Mouse (Mus musculus): ENCODE measurements around the gene Afg1l. TPM values are rescaled to one million over a fixed set of nuclear protein-coding genes. Genes with fewer than 3 reads are reported as not detected.

Gene Afg1l
- 2.7 and 2.9 TPM in 2 replicates for polyA plus RNA-seq (2015; fragmentation: Nextera tagmentation; extraction: Ambion mirVana)

- peak; percentile 97 for ATAC-seq (ENCODE audit: low read depth)
- peak within 1 kb of the TSS; percentile 95 for H3K4me3 ChIP-seq (ENCODE audit: low read depth, low read length)
- under 1% methylated on average over 29 of the region's 29 CpGs for WGBS (ENCODE audit: insufficient replicate concordance)
- H3K27ac ChIP-seq (ENCODE audit: low read length), result peak within 1 kb of the TSS; percentile 98
- no peaks in the 10 kb centered on the region for H3K36me3 ChIP-seq (ENCODE audit: control insufficient read depth, insufficient read depth)
- H3K27me3 ChIP-seq (ENCODE audit: control insufficient read depth, insufficient read depth, low read depth, low read length), result no peaks in the 10 kb centered on the region
- peaks cover 34% of the 10 kb centered on the region for H3K4me1 ChIP-seq (ENCODE audit: control insufficient read depth, low read depth, low read length)
- peak within 1 kb of the TSS; percentile 95 for H3K4me2 ChIP-seq (ENCODE audit: low read depth, low read length)
- H3K9me3 ChIP-seq (replicated peaks; ENCODE audit: control insufficient read depth, low read length), result no peaks in the 10 kb centered on the region
- peak within 1 kb of the TSS; percentile 94 for H3K9ac ChIP-seq (ENCODE audit: low read depth, low read length)
These were observed at the start of gene Afg1l for GRCm38 (mm10) chr10:42478341-42478720. Gene Afg1l, minus strand, starts transcription at chr10:42478565.

GRCm38 (mm10) chr10:42525682-42526081, 47.3 kb upstream of the Afg1l start:
- WGBS (ENCODE audit: insufficient replicate concordance), result 60% methylated on average over 3 of the region's 3 CpGs
- Histone ChIP-seq H3K4me3 (ENCODE audit: low read depth, low read length) (no peak overlapping the region), H3K4me1 (ENCODE audit: control insufficient read depth, low read depth, low read length) (peaks cover 47% of the 10 kb centered on the region), H3K4me2 (ENCODE audit: low read depth, low read length) (no peak overlapping the region), H3K9me3 (replicated peaks; ENCODE audit: control insufficient read depth, low read length) (no peaks in the 10 kb centered on the region), H3K27ac (ENCODE audit: low read length) (peak overlapping the region; percentile 64), H3K36me3 (ENCODE audit: control insufficient read depth, insufficient read depth) (peaks cover 19% of the 10 kb centered on the region), H3K9ac (ENCODE audit: low read depth, low read length) (no peak overlapping the region), H3K27me3 (ENCODE audit: control insufficient read depth, insufficient read depth, low read depth, low read length) (no peaks in the 10 kb centered on the region)
- peak; percentile 61; the same call in 1 of the 2 replicates for ATAC-seq (ENCODE audit: low read depth)

GRCm38 (mm10) chr10:42523556-42524162, 45.3 kb upstream of the Afg1l start:
- peaks cover 63% of the 10 kb centered on the region for H3K4me1 ChIP-seq (ENCODE audit: control insufficient read depth, low read depth, low read length)

GRCm38 (mm10) chr10:42522912-42523311, 44.5 kb upstream of the Afg1l start:
- no peak overlapping the region for H3K4me2 ChIP-seq (ENCODE audit: low read depth, low read length)
- H3K27ac ChIP-seq (ENCODE audit: low read length), result no peak overlapping the region
- H3K4me3 ChIP-seq (ENCODE audit: low read depth, low read length), result no peak overlapping the region
- WGBS (ENCODE audit: insufficient replicate concordance), result 62% methylated on average over 2 of the region's 2 CpGs
- peaks cover 5% of the 10 kb centered on the region; the same call in 1 of the 2 replicates for H3K36me3 ChIP-seq (ENCODE audit: control insufficient read depth, insufficient read depth)
- peaks cover 68% of the 10 kb centered on the region for H3K4me1 ChIP-seq (ENCODE audit: control insufficient read depth, low read depth, low read length)
- no peak overlapping the region for H3K9ac ChIP-seq (ENCODE audit: low read depth, low read length)
- H3K9me3 ChIP-seq (replicated peaks; ENCODE audit: control insufficient read depth, low read length), result no peaks in the 10 kb centered on the region
- no peaks in the 10 kb centered on the region for H3K27me3 ChIP-seq (ENCODE audit: control insufficient read depth, insufficient read depth, low read depth, low read length)
- ATAC-seq (ENCODE audit: low read depth), result no peak

More at GRCm38 (mm10) chr10:42523556-42524162, 45.3 kb upstream of the Afg1l start:
- Histone ChIP-seq H3K9ac (ENCODE audit: low read depth, low read length) (no peak overlapping the region), H3K27ac (ENCODE audit: low read length) (peak overlapping the region; percentile 18; the same call in 1 of the 2 replicates), H3K36me3 (ENCODE audit: control insufficient read depth, insufficient read depth) (peaks cover 11% of the 10 kb centered on the region; the same call in 1 of the 2 replicates), H3K4me2 (ENCODE audit: low read depth, low read length) (no peak overlapping the region), H3K27me3 (ENCODE audit: control insufficient read depth, insufficient read depth, low read depth, low read length) (no peaks in the 10 kb centered on the region), H3K4me3 (ENCODE audit: low read depth, low read length) (no peak overlapping the region), H3K9me3 (replicated peaks; ENCODE audit: control insufficient read depth, low read length) (no peaks in the 10 kb centered on the region)
- ATAC-seq (ENCODE audit: low read depth), result no peak
- WGBS (ENCODE audit: insufficient replicate concordance), result 84% methylated on average over 11 of the region's 11 CpGs

- peak overlapping the region; percentile 22; the same call in 1 of the 2 replicates for H3K9ac ChIP-seq (ENCODE audit: low read depth, low read length)
- no peaks in the 10 kb centered on the region; the same call in 1 of the 2 replicates for H3K36me3 ChIP-seq (ENCODE audit: control insufficient read depth, insufficient read depth)
- no peak overlapping the region for H3K4me2 ChIP-seq (ENCODE audit: low read depth, low read length)
- peak overlapping the region; percentile 64 for H3K27ac ChIP-seq (ENCODE audit: low read length)
- no peaks in the 10 kb centered on the region for H3K27me3 ChIP-seq (ENCODE audit: control insufficient read depth, insufficient read depth, low read depth, low read length)
- no peaks in the 10 kb centered on the region for H3K9me3 ChIP-seq (replicated peaks; ENCODE audit: control insufficient read depth, low read length)
- H3K4me3 ChIP-seq (ENCODE audit: low read depth, low read length), result no peak overlapping the region
- WGBS (ENCODE audit: insufficient replicate concordance), result 27% methylated on average over 5 of the region's 5 CpGs
- peaks cover 65% of the 10 kb centered on the region for H3K4me1 ChIP-seq (ENCODE audit: control insufficient read depth, low read depth, low read length)
- peak; percentile 53; the same call in 1 of the 2 replicates for ATAC-seq (ENCODE audit: low read depth)
These were observed 43.1 kb upstream of the Afg1l start for GRCm38 (mm10) chr10:42521315-42521981.

- Histone ChIP-seq H3K4me3 (ENCODE audit: low read depth, low read length) (no peak overlapping the region), H3K27ac (ENCODE audit: low read length) (peak overlapping the region; percentile 74), H3K9me3 (replicated peaks; ENCODE audit: control insufficient read depth, low read length) (no peaks in the 10 kb centered on the region), H3K27me3 (ENCODE audit: control insufficient read depth, insufficient read depth, low read depth, low read length) (no peaks in the 10 kb centered on the region), H3K9ac (ENCODE audit: low read depth, low read length) (no peak overlapping the region), H3K4me1 (ENCODE audit: control insufficient read depth, low read depth, low read length) (peaks cover 52% of the 10 kb centered on the region), H3K4me2 (ENCODE audit: low read depth, low read length) (peak overlapping the region; percentile 6; the same call in 1 of the 2 replicates), H3K36me3 (ENCODE audit: control insufficient read depth, insufficient read depth) (no peaks in the 10 kb centered on the region)
- ATAC-seq (ENCODE audit: low read depth), result peak; percentile 82
- WGBS (ENCODE audit: insufficient replicate concordance), result 23% methylated on average over 8 of the region's 8 CpGs
These were observed 40.0 kb upstream of the Afg1l start for GRCm38 (mm10) chr10:42518363-42518762.

GRCm38 (mm10) chr10:42514125-42514524, 35.8 kb upstream of the Afg1l start:
- no peak for ATAC-seq (ENCODE audit: low read depth)
- no peak overlapping the region for H3K27ac ChIP-seq (ENCODE audit: low read length)
- H3K4me3 ChIP-seq (ENCODE audit: low read depth, low read length), result no peak overlapping the region
- H3K9me3 ChIP-seq (replicated peaks; ENCODE audit: control insufficient read depth, low read length), result no peaks in the 10 kb centered on the region
- H3K9ac ChIP-seq (ENCODE audit: low read depth, low read length), result no peak overlapping the region
- no peaks in the 10 kb centered on the region for H3K36me3 ChIP-seq (ENCODE audit: control insufficient read depth, insufficient read depth)
- H3K4me1 ChIP-seq (ENCODE audit: control insufficient read depth, low read depth, low read length), result peaks cover 53% of the 10 kb centered on the region
- H3K4me2 ChIP-seq (ENCODE audit: low read depth, low read length), result no peak overlapping the region
- no peaks in the 10 kb centered on the region for H3K27me3 ChIP-seq (ENCODE audit: control insufficient read depth, insufficient read depth, low read depth, low read length)

- ATAC-seq (ENCODE audit: low read depth), result peak; percentile 86
- H3K27ac ChIP-seq (ENCODE audit: low read length), result peak overlapping the region; percentile 90
- H3K36me3 ChIP-seq (ENCODE audit: control insufficient read depth, insufficient read depth), result peaks cover 2% of the 10 kb centered on the region; the same call in 1 of the 2 replicates
- no peaks in the 10 kb centered on the region for H3K9me3 ChIP-seq (replicated peaks; ENCODE audit: control insufficient read depth, low read length)
- peak overlapping the region; percentile 46 for H3K4me2 ChIP-seq (ENCODE audit: low read depth, low read length)
- WGBS (ENCODE audit: insufficient replicate concordance), result 22% methylated on average over 6 of the region's 6 CpGs
- H3K4me1 ChIP-seq (ENCODE audit: control insufficient read depth, low read depth, low read length), result peaks cover 41% of the 10 kb centered on the region
- H3K27me3 ChIP-seq (ENCODE audit: control insufficient read depth, insufficient read depth, low read depth, low read length), result no peaks in the 10 kb centered on the region
- H3K4me3 ChIP-seq (ENCODE audit: low read depth, low read length), result peak overlapping the region; percentile 23
- H3K9ac ChIP-seq (ENCODE audit: low read depth, low read length), result peak overlapping the region; percentile 13
These were observed 33.1 kb upstream of the Afg1l start for GRCm38 (mm10) chr10:42511184-42512135.

Data from liver, embryonic 16.5 days (tissue).